Mouse (Mus musculus) limb, embryonic 14.5 days (tissue): ENCODE data around the gene Celf2. TPM values are rescaled to one million over a fixed set of nuclear protein-coding genes. Genes with fewer than 3 reads are reported as not detected.
A peak's percentile ranks its signal among the peaks of the same experiment; 100 is the strongest.

ENCODE experiments used
- ATAC-seq: fragments of 200-750 bp; cut with Nextera tagmentation; 2 replicates; pipeline ENCODE4 v1.8.0; 2017; ENCODE audit warnings: low read depth, moderate number of reproducible peaks, moderate TSS enrichment; ENCODE audit not compliant: low FRiP score
- DNase-seq: peaks from one replicate; pipeline ENCODE4 v3.0.0-alpha.2; 2015; ENCODE audit warnings: low spot score
- H3K27ac ChIP-seq: fragments of 300-500 bp; sonication (generic); replicated peaks from 2 replicates; pipeline ENCODE4 v1.5.1; 2014; ENCODE audit warnings: low read depth, mild to moderate bottlenecking, low read length, moderate library complexity, mixed read lengths
- H3K27me3 ChIP-seq: fragments of 300-500 bp; sonication (generic); 2 replicates; pipeline ENCODE4 v1.6.1; 2014; ENCODE audit warnings: low read length, mixed read lengths; ENCODE audit not compliant: control insufficient read depth, insufficient read depth
- H3K36me3 ChIP-seq: fragments of 300-500 bp; sonication (generic); 2 replicates; pipeline ENCODE4 v1.6.1; 2014; ENCODE audit warnings: mild to moderate bottlenecking, low read length, moderate library complexity, mixed read lengths; ENCODE audit not compliant: control insufficient read depth, insufficient read depth
- H3K4me1 ChIP-seq: fragments of 300-500 bp; sonication (generic); 2 replicates; pipeline ENCODE4 v1.6.1; 2014; ENCODE audit warnings: antibody characterized with exemption, low read length, mixed read lengths; ENCODE audit not compliant: control insufficient read depth, insufficient read depth
- H3K4me2 ChIP-seq: fragments of 300-500 bp; sonication (generic); replicated peaks from 2 replicates; pipeline ENCODE4 v1.6.1; 2014; ENCODE audit warnings: low read depth, mild to moderate bottlenecking, low read length, moderate library complexity; ENCODE audit not compliant: severe bottlenecking
- H3K4me3 ChIP-seq: fragments of 300-500 bp; sonication (generic); replicated peaks from 2 replicates; pipeline ENCODE4 v1.5.1; 2014; ENCODE audit warnings: low read length
- H3K9ac ChIP-seq: fragments of 300-500 bp; sonication (generic); 2 replicates; pipeline ENCODE4 v1.6.1; 2014; ENCODE audit warnings: mild to moderate bottlenecking, low read depth, low read length, moderate library complexity; ENCODE audit not compliant: severe bottlenecking
- H3K9me3 ChIP-seq: fragments of 300-500 bp; sonication (generic); 2 replicates; pipeline ENCODE4 v1.6.1; 2016; ENCODE audit warnings: low read length; ENCODE audit not compliant: control insufficient read depth
- POLR2A ChIP-seq: fragments of 200-500 bp; IDR thresholded peaks from 2 replicates; pipeline ENCODE4 v1.8.0; 2012; ENCODE audit warnings: inconsistent platforms, mild to moderate bottlenecking, moderate library complexity, borderline replicate concordance; ENCODE audit not compliant: insufficient read depth, insufficient read length; ENCODE audit errors: extremely low read depth
- WGBS: fragments of 180-500 bp; shearing (Covaris S2); extraction: QIAGEN DNeasy Blood & Tissue Kit; methylation state at CpG from one replicate; pipeline ENCODE4 v1.1.7; 2014; 5-methylcytosine and 5-hydroxymethylcytosine counted together
- polyA plus RNA-seq, 2 experiments: library from polyadenylated mRNA; depleted of rRNA in 1 of 2; stranded (reverse) in 1 of 2; unstranded in 1 of 2; fragments of >200 nt; fragmentation: Nextera tagmentation in 1 of 2; extraction: Ambion mirVana in 1 of 2; gene quantifications; 2 replicates each; pipeline versions ENCODE4 v1.2.1 to v1.2.3; 2012 to 2014

Gene Celf2
- polyA plus RNA-seq, 2 experiments, result 55.3 to 75.1 TPM

- H3K4me1 ChIP-seq, result peaks cover 14% of the 10 kb centered on the region
- H3K27ac ChIP-seq, result no peak overlapping the region
- no peak for TF ChIP-seq POLR2A
- peak overlapping the region; percentile 13; the same call in 1 of the 2 replicates for H3K4me2 ChIP-seq
- H3K36me3 ChIP-seq, result no peaks in the 10 kb centered on the region
- H3K9me3 ChIP-seq, result no peaks in the 10 kb centered on the region
- DNase-seq, result no peak
- 0 out of 2 replicates have a peak overlapping the region, but pooled peaks have one; percentile 2 for H3K4me3 ChIP-seq
- no peak overlapping the region for H3K9ac ChIP-seq
- peaks cover 17% of the 10 kb centered on the region; the same call in 1 of the 2 replicates for H3K27me3 ChIP-seq
- 24% methylated on average over 10 of the region's 10 CpGs for WGBS
- no peak for ATAC-seq
Measured at GRCm38 (mm10) chr2:6874266-6874955, 635.0 kb downstream of the Celf2 start.

- DNase-seq, result no peak
- no peak overlapping the region for H3K27ac ChIP-seq
- peaks cover 17% of the 10 kb centered on the region; the same call in 1 of the 2 replicates for H3K27me3 ChIP-seq
- no peak overlapping the region for H3K4me3 ChIP-seq
- H3K9ac ChIP-seq, result no peak overlapping the region
- 78% methylated on average over 1 of the region's 1 CpGs for WGBS
- ATAC-seq, result no peak
- H3K4me1 ChIP-seq, result peaks cover 14% of the 10 kb centered on the region
- H3K4me2 ChIP-seq, result no peak overlapping the region
- no peak for TF ChIP-seq POLR2A
- H3K9me3 ChIP-seq, result no peaks in the 10 kb centered on the region
- H3K36me3 ChIP-seq, result no peaks in the 10 kb centered on the region
Measured at GRCm38 (mm10) chr2:6873711-6874110, 635.7 kb downstream of the Celf2 start.

GRCm38 (mm10) chr2:6872894-6873255, 636.5 kb downstream of the Celf2 start:
- Histone ChIP-seq H3K36me3 (no peaks in the 10 kb centered on the region), H3K27ac (no peak overlapping the region), H3K4me1 (peaks cover 14% of the 10 kb centered on the region), H3K4me3 (peak overlapping the region; percentile 76), H3K4me2 (peak overlapping the region; percentile 88), H3K9me3 (no peaks in the 10 kb centered on the region), H3K9ac (peak overlapping the region; percentile 81), H3K27me3 (peaks cover 17% of the 10 kb centered on the region; the same call in 1 of the 2 replicates)
- TF ChIP-seq POLR2A, result no peak
- DNase-seq, result no peak
- ATAC-seq, result no peak; the same call in 1 of the 2 replicates
- 12% methylated on average over 10 of the region's 10 CpGs for WGBS

GRCm38 (mm10) chr2:6872131-6872893, 637.1 kb downstream of the Celf2 start:
- Histone ChIP-seq H3K27me3 (peaks cover 17% of the 10 kb centered on the region; the same call in 1 of the 2 replicates), H3K4me1 (peaks cover 15% of the 10 kb centered on the region), H3K27ac (peak overlapping the region; percentile 77), H3K9me3 (no peaks in the 10 kb centered on the region), H3K36me3 (no peaks in the 10 kb centered on the region), H3K4me3 (peak overlapping the region; percentile 76), H3K4me2 (peak overlapping the region; percentile 88), H3K9ac (peak overlapping the region; percentile 81)
- DNase-seq (peak; percentile 75), ATAC-seq (peak; percentile 88)
- TF ChIP-seq POLR2A, result no peak
- WGBS, result under 1% methylated on average over 69 of the region's 124 CpGs
